Mouse (Mus musculus) lung, postnatal 4 days (tissue): ENCODE measurements at regions not wholly inside any gene's neighbourhood (a gene's known extent, or its start where the extent isn't known, plus 50 kb on each side); places are given as distances from the start of the nearest gene placed in this dataset.
A peak's percentile ranks its signal among the peaks of the same experiment; 100 is the strongest.

ENCODE experiments used
- DNase-seq, 2 experiments: peaks; one replicate each; pipeline ENCODE4 v3.0.0; 2021

- no peak for DNase-seq
Observed at GRCm38 (mm10) chr1:186373386-186373785, 256.3 kb upstream of the Lyplal1 start.

- DNase-seq: no peak
Observed at GRCm38 (mm10) chr1:186372770-186373353, 255.8 kb upstream of the Lyplal1 start.

GRCm38 (mm10) chr1:186363356-186363755, 246.2 kb upstream of the Lyplal1 start:
- DNase-seq: no peak

- DNase-seq: no peak
Observed at GRCm38 (mm10) chr1:186358011-186358670, 241.0 kb upstream of the Lyplal1 start.

GRCm38 (mm10) chr1:186354742-186355141, 237.6 kb upstream of the Lyplal1 start:
- DNase-seq: no peak

GRCm38 (mm10) chr1:186354072-186354471, 237.0 kb upstream of the Lyplal1 start:
- DNase-seq: no peak

GRCm38 (mm10) chr1:186350381-186350780, 233.3 kb upstream of the Lyplal1 start:
- DNase-seq: no peak

GRCm38 (mm10) chr1:186349966-186350365, 232.9 kb upstream of the Lyplal1 start:
- DNase-seq: no peak

GRCm38 (mm10) chr1:186347413-186348147, 230.5 kb upstream of the Lyplal1 start:
- peak in 1 of 2 experiments; percentile 38 for DNase-seq

GRCm38 (mm10) chr1:186345449-186345848, 228.3 kb upstream of the Lyplal1 start:
- DNase-seq: no peak

- no peak for DNase-seq
Observed at GRCm38 (mm10) chr1:186342931-186343506, 225.9 kb upstream of the Lyplal1 start.

- DNase-seq: no peak
Observed at GRCm38 (mm10) chr1:186342391-186342790, 225.3 kb upstream of the Lyplal1 start.

- DNase-seq: peak in 1 of 2 experiments; percentile 12
Observed at GRCm38 (mm10) chr1:186341878-186342277, 224.8 kb upstream of the Lyplal1 start.

- DNase-seq: no peak
Observed at GRCm38 (mm10) chr1:186340701-186341100, 223.6 kb upstream of the Lyplal1 start.

- no peak for DNase-seq
Observed at GRCm38 (mm10) chr1:186317285-186317684, 200.2 kb upstream of the Lyplal1 start.

GRCm38 (mm10) chr1:186314180-186314579, 197.1 kb upstream of the Lyplal1 start:
- DNase-seq: peak in 1 of 2 experiments; percentile 23

- no peak for DNase-seq
Observed at GRCm38 (mm10) chr1:186312698-186313097, 195.6 kb upstream of the Lyplal1 start.

GRCm38 (mm10) chr1:186312008-186312407, 194.9 kb upstream of the Lyplal1 start:
- no peak for DNase-seq

GRCm38 (mm10) chr1:186307627-186308026, 190.5 kb upstream of the Lyplal1 start:
- peak; percentile 20 to 50 for DNase-seq

- no peak for DNase-seq
Observed at GRCm38 (mm10) chr1:186297464-186297863, 180.4 kb upstream of the Lyplal1 start.

GRCm38 (mm10) chr1:186295201-186295600, 178.1 kb upstream of the Lyplal1 start:
- DNase-seq: no peak

GRCm38 (mm10) chr1:186294635-186295034, 177.5 kb upstream of the Lyplal1 start:
- no peak for DNase-seq

GRCm38 (mm10) chr1:186289117-186289516, 172.0 kb upstream of the Lyplal1 start:
- DNase-seq: no peak

- no peak for DNase-seq
Observed at GRCm38 (mm10) chr1:186287831-186288230, 170.7 kb upstream of the Lyplal1 start.
